Mouse (Mus musculus): ENCODE measurements around the gene Rab40c.

DNA sequence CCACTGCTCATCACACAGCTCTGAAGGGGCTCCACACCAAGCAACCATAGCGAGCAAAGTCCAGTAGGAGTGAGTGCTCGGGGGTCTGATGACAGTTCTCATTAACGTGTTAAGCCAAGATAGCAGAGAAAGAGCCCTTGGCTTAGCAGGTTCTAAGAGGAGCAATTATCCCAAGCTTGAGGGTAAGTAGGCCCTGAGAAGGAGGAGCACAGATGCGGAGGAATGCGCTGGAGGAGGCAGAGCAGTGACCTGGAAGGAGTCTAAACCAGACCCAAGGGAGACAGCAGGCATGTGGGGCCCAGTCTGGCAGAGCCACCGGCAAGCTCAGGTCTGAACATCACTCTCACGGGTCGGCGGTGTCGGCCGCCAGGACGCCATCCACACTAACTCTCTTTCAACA, 23.6 kb downstream of the Rab40c start:
- TF ChIP-seq CTCF (IDR thresholded peaks at IDR 0.05; ENCODE audit: insufficient read depth, low read depth, low read length) (no peak), POLR2A (IDR thresholded peaks at IDR 0.05; ENCODE audit: insufficient read depth, low read depth, low read length) (no peak)

Data from olfactory bulb, adult 2 months (tissue).